Mouse (Mus musculus) central nervous system, embryonic 18 days (tissue): ENCODE data around the gene Bad. TPM values are rescaled to one million over a fixed set of nuclear protein-coding genes. Genes with fewer than 3 reads are reported as not detected.

Source experiments
- polyA plus RNA-seq: library from polyadenylated mRNA; depleted of rRNA; stranded (reverse); fragments of >200 nt; gene quantifications from 2 replicates; pipeline ENCODE4 v1.2.3, GENCODE M21; 2012; rRNA removed

The Bad gene
- 75.7 and 84.2 TPM in 2 replicates for polyA plus RNA-seq

GRCm38 (mm10) chr19:6941372-6942248 lies at the start of gene Bad:
Bad (plus strand) TSS chr19:6941861.

GRCm38 (mm10) chr19:6909507-6910289 lies 32.0 kb upstream of the Bad start, which contains the start of the genes Trmt112 and Prdx5:
Trmt112 (plus strand) TSS chr19:6909698.
Prdx5 (minus strand) TSS chr19:6910106.

DNA sequence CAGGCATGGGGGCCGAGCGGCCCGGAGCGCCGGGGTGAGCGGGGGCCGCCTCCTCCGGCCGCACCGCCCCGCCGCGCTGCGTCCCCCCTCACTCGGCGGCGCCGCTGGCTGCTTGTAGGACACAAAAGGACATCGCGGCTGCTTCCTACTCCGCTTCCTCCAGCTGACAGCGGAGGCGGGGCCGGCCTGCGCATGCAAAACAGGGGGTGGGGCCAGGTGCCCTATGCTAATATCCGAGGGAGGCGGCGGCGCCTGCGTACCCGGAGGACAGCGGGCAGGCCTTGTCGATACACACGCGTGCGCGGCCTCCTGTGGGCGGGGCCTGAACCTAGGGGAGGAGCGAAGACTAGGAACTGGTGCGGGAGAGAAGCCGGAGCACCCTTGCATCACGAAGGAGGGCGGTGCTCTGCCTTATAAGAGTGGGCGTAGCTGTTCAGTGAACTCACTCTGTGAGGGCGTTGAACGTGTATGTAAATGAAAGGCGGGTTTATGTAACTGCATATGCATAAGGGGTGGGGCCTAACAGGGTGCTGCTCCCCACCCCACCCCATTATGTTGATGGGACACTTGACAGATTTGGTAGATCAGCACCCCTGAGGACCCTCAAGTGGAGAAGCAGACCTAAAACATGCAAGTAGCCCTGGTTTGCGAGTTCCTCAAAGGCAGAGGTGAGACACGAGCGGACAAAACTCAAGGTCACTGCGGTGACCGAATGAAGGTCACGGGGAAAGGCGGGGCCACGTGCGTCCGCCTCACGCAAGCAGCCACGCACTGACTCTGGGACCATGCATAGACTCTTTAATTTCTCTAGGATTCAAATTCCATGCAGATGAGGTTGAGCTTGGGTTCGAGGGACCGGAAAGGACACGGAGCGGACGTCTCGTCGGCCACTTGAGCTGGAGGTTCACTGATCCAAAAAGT lies 19.8 kb upstream of the Bad start, which contains the start of gene Esrra:
Esrra (minus strand) TSS at position 167 of the 921 bp plus-strand sequence.

DNA sequence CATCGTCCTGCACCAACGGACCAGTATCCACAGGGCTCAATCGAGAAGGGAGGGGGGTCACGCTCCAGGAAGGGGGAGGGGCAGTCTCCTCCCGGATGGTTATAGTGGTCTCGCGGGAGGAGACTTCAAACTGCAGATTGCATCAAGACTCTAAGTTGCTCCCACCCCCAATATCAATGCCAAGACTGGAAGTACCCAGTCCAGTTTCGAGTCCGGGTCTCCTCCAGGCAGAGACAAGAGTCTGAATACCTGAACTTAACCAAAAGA lies 16.4 kb upstream of the Bad start, which contains the start of gene Catsperz:
Catsperz (minus strand) TSS at position 74 of the 267 bp plus-strand sequence.

DNA sequence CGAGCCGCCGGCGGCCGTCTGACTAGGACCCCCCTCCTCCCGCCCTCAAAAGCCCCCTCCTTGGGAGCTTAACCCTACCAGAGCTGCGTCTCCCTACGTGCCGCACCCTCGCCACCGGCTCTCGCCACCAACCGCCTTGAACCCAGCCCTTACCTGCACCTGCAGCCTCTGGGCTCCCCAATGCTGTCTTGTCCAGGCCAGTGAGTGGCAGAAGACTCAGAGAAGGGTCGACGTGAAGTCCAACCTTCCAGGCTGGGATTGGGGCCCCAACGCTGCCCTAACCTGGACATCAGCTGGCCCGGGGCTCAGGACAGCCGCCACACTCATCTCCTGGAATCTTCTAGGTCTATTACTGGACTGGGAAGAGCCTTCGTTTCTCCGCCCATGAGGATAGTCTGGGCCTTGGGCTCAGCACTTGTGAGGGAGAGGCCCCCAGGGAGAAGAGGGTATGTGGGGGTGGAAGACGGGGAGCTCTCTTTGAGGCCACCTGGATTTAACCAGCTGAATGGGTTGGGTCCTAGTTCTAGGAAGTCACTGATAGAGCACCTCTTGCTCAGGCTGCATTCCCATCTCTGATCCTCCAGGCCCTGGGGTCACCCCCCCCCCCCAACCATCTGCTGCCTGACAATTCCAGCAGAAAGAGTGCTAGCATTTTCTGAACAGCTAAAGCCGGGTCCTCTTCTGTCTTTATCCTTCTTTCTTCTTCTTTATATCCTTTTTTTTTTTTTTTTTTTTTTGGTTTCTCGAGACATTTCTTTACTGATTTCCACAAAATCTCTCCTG lies 7.3 kb upstream of the Bad start, which contains the start of gene Kcnk4:
Kcnk4 (minus strand) TSS at position 321 of the 783 bp plus-strand sequence.

GRCm38 (mm10) chr19:6942249-6942691 lies 609 bp downstream of the Bad start, which contains the start of gene Gpr137:
Gpr137 (minus strand) TSS chr19:6942480.

DNA sequence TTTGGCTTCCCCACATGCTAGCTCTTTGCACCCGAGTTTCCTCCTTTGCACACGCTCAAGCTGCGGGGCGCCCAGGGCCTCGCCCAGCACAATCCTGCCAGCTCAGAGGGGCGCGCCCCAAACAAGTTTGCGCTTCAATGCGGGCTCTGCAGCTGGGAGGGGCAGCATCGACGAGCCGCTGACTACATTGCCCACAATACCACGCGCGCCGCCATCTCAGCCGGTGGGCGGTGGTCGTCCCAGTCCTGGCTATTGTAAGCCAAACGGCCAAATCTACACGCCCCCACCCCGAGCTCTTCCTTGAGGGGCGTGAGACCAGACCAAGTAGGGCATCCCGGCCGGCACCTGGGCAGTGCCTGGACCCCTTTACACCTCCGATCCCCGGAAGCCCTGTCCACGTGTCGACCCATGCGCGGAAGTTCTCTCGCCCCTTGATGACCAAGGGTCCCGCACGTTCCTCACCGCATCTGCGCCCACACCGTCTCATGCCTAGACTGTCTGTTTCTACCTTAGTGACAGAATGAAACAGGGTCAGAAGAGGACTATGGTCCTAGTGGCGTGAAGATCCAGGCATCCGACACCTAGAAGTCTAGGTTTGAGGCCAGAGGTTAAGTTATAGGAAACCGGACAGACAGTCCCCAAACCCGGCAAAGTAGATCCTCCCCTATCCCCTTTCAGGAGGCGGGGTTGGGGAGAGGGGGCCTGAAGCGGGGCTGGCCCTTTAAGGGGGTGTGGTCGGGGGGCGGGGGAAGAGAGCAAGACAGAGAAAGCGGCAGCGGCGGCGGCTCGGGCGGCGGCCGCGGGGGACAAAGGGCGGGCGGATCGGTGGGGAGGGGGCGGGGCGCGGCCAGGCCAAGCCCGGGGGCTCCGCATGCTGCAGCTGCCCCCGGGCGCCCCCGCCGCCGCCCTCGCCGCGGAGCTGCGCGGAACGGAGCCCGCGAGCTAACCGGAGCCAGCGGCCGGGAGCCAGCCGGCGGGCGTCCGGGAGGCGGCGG lies 32.8 kb downstream of the Bad start, which contains the start of gene Ppp1r14b:
Ppp1r14b (plus strand) TSS at position 758 of the 995 bp plus-strand sequence.

GRCm38 (mm10) chr19:6975537-6976521 lies 34.2 kb downstream of the Bad start, which contains the start of gene Plcb3:
Plcb3 (minus strand) TSS chr19:6976470.

GRCm38 (mm10) chr19:6980381-6981093 lies 38.9 kb downstream of the Bad start, which contains the start of gene Fkbp2:
Fkbp2 (minus strand) TSS chr19:6980501.

DNA sequence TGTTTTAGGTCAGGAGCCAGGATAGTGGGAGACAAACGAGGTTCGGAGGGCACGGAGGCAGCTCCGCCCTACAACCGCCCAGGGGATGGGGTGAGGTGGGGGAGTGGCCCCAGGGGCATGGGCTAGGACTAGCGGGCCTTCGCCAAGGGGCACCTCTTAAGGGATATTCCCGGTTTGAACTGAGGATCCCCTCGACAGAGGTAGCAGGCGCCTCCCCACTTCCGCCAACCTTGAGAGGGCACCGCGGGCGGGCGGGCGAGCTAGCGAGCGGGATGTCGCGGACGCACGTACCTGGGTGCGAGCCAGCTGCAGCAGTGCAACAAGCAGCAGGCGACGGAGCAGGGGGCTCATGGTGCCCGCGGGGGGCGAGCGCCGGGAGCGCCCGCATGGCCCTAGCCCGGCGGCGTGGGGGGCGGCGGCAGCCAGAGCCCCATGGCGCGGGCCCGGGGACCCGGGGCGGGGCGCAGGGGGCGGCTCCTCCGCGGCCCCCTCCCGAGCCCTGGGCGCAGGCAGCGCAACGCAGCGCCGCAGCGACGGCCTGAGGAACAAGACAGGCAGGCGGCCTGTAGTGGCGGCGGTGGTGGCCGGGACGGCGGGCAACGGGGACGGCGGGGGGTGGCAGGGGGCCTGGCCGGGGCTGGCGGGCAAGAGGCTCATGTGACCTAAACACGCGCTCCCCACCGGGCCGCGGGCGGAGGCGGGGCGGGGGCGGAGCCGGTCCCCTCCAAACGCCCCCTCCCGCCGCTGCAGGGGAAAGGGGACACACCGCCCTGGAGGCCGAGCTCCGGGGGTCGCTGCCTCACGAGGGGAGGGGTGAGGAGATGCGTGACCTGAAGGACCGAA lies 45.6 kb downstream of the Bad start, which contains the start of gene Vegfb:
Vegfb (minus strand) TSS at position 591 of the 843 bp plus-strand sequence.

GRCm38 (mm10) chr19:6992011-6992858 lies 50.6 kb downstream of the Bad start, which contains the start of gene Dnajc4:
Dnajc4 (minus strand) TSS chr19:6992572.

GRCm38 (mm10) chr19:6996006-6996405 lies 54.3 kb downstream of the Bad start, which contains the start of the genes Nudt22 and Trpt1:
Nudt22 (minus strand) TSS chr19:6996117.
Trpt1 (plus strand) TSS chr19:6996131.

